Mouse (Mus musculus) ES-Bruce4 (cell line): ENCODE measurements at regions not wholly inside any gene's neighbourhood (a gene's known extent, or its start where the extent isn't known, plus 50 kb on each side); places are given as distances from the start of the nearest gene placed in this dataset.

Experiments
- CTCF ChIP-seq: IDR thresholded peaks from one replicate; pipeline ENCODE4 v1.8.1; 2011; ENCODE audit warnings: low read depth, low read length
- EP300 ChIP-seq: IDR thresholded peaks from 2 replicates; pipeline ENCODE4 v1.6.1; 2011; ENCODE audit warnings: low read depth, low read length; ENCODE audit not compliant: insufficient read depth
- POLR2A ChIP-seq: IDR thresholded peaks from one replicate; pipeline ENCODE4 v1.8.1; 2011; ENCODE audit warnings: low read length; ENCODE audit not compliant: insufficient read depth

- TF ChIP-seq CTCF (no peak), POLR2A (no peak), EP300 (no peak)
These were observed 135.4 kb upstream of the Lyplal1 start for GRCm38 (mm10) chr1:186252551-186252950.
